Mouse (Mus musculus) gastrocnemius, postnatal 36 days (tissue): ENCODE measurements around the gene Olfr1151. TPM values are rescaled to one million over a fixed set of nuclear protein-coding genes. Genes with fewer than 3 reads are reported as not detected.

Experiments
- DNase-seq, 2 experiments: peaks; one replicate each; pipeline ENCODE4 v3.0.0; 2022
- intact Hi-C: fragments of 180-260 bp; cut with DNase I; formaldehyde crosslinking; loops from one replicate; pipeline ENCODE4 v1.15.1; 2025
- long read RNA-seq, 2 experiments: library from polyadenylated mRNA; stranded (forward); transcript quantifications; one replicate each; pipeline ENCODE4 v2.0.0; 2021
- total RNA-seq, 2 experiments: library from RNA; stranded (reverse); gene quantifications; 2 replicates each; pipeline ENCODE4 v1.2.3; 2021

Gene Olfr1151
- total RNA-seq: not detected
- long read RNA-seq, experiment 1: 0 reads
- long read RNA-seq, experiment 2: 0 reads

GRCm38 (mm10) chr2:87855562-87855961 lies at the start of gene Olfr1151:
Gene Olfr1151, plus strand, starts transcription at chr2:87855862.
- intact Hi-C loops: no loop called here
- DNase-seq: no peak

GRCm38 (mm10) chr2:87809522-87809921 lies 46.1 kb upstream of the Olfr1151 start, which contains the start of gene Olfr1145:
Gene Olfr1145, plus strand, starts transcription at chr2:87809822.
- DNase-seq: no peak
- intact Hi-C loops: no loop called here

- DNase-seq: no peak
- intact Hi-C loops: no loop called here
Measured at GRCm38 (mm10) chr2:87830233-87830632, 25.4 kb upstream of the Olfr1151 start, which contains the start of gene Olfr1148. Gene Olfr1148, plus strand, starts transcription at chr2:87830533.

- no peak for DNase-seq
- intact Hi-C loops: no loop called here
Measured at GRCm38 (mm10) chr2:87843693-87844092, 12.0 kb upstream of the Olfr1151 start, which contains the start of gene Olfr1150-ps1. Gene Olfr1150-ps1, plus strand, starts transcription at chr2:87843993.

- intact Hi-C loops: no loop called here
- DNase-seq: no peak
Measured at GRCm38 (mm10) chr2:87866192-87866591, 10.5 kb downstream of the Olfr1151 start, which contains the start of gene Olfr1152. Gene Olfr1152, plus strand, starts transcription at chr2:87866492.

GRCm38 (mm10) chr2:87894662-87895061 lies 39.0 kb downstream of the Olfr1151 start, which contains the start of gene Olfr1153:
Gene Olfr1153, plus strand, starts transcription at chr2:87894962.
- intact Hi-C loops: no loop called here
- no peak for DNase-seq

GRCm38 (mm10) chr2:87905066-87905465 lies 49.4 kb downstream of the Olfr1151 start, which contains the start of gene Olfr1154:
Gene Olfr1154, minus strand, starts transcription at chr2:87905166.
- intact Hi-C loops: no loop called here
- no peak for DNase-seq

Other genes with a start within 250 kb of the Olfr1151 start
- gene Olfr1130, start 249.7 kb upstream of the Olfr1151 start, total RNA-seq: not detected
- gene Olfr1131, start 228.8 kb upstream of the Olfr1151 start, total RNA-seq: not detected
- not detected for gene Olfr1132, start 218.3 kb upstream of the Olfr1151 start, total RNA-seq
- gene Olfr1133, start 208.5 kb upstream of the Olfr1151 start, total RNA-seq: not detected
- gene Olfr1134, start 197.4 kb upstream of the Olfr1151 start, total RNA-seq: not detected
- not detected for gene Olfr1135, start 182.2 kb upstream of the Olfr1151 start, total RNA-seq
- not detected for gene Olfr1136, start 161.9 kb upstream of the Olfr1151 start, total RNA-seq
- not detected for gene Olfr1137, start 142.7 kb upstream of the Olfr1151 start, total RNA-seq
- not detected for gene Olfr1138, start 115.9 kb upstream of the Olfr1151 start, total RNA-seq
- not detected for gene Olfr1140, start 112.1 kb upstream of the Olfr1151 start, total RNA-seq
- gene Olfr1141, start 101.9 kb upstream of the Olfr1151 start, total RNA-seq: not detected
- gene Olfr152, start 76.4 kb upstream of the Olfr1151 start, total RNA-seq: not detected
- gene Olfr1143, start 55.3 kb upstream of the Olfr1151 start, total RNA-seq: not detected
- not detected for gene Olfr1145, start 46.0 kb upstream of the Olfr1151 start, total RNA-seq
- gene Olfr1148, start 25.3 kb upstream of the Olfr1151 start, total RNA-seq: not detected
- not detected for gene Olfr1150-ps1, start 11.9 kb upstream of the Olfr1151 start, total RNA-seq
- not detected for gene Olfr1152, start 10.6 kb downstream of the Olfr1151 start, total RNA-seq
- gene Olfr1153, start 39.1 kb downstream of the Olfr1151 start, total RNA-seq: not detected
- gene Olfr1154, start 49.3 kb downstream of the Olfr1151 start, total RNA-seq: not detected
- gene Olfr1155, start 89.3 kb downstream of the Olfr1151 start, total RNA-seq: not detected
- not detected for gene Olfr1156, start 97.2 kb downstream of the Olfr1151 start, total RNA-seq
- not detected for gene Olfr1157, start 112.4 kb downstream of the Olfr1151 start, total RNA-seq
- not detected for gene Olfr74, start 118.8 kb downstream of the Olfr1151 start, total RNA-seq
- not detected for gene Olfr1158, start 134.3 kb downstream of the Olfr1151 start, total RNA-seq
- gene Olfr1160, start 152.4 kb downstream of the Olfr1151 start, total RNA-seq: not detected
- gene Olfr1161, start 166.9 kb downstream of the Olfr1151 start, total RNA-seq: not detected
- not detected for gene Olfr73, start 181.8 kb downstream of the Olfr1151 start, total RNA-seq
- gene Olfr1162, start 195.3 kb downstream of the Olfr1151 start, total RNA-seq: not detected
- gene Olfr1163, start 216.0 kb downstream of the Olfr1151 start, total RNA-seq: not detected
- not detected for gene Olfr1164, start 238.1 kb downstream of the Olfr1151 start, total RNA-seq